Mouse (Mus musculus) heart, postnatal 0 days (tissue): ENCODE results near the gene H3f3a. TPM values are rescaled to one million over a fixed set of nuclear protein-coding genes. Genes with fewer than 3 reads are reported as not detected.

ENCODE experiments used
- ATAC-seq: fragments of 200-750 bp; cut with Nextera tagmentation; 2 replicates; pipeline ENCODE4 v1.8.0; 2017; ENCODE audit warnings: low read depth, moderate number of reproducible peaks, moderate library complexity; ENCODE audit not compliant: insufficient read depth
- DNase-seq: peaks from one replicate; pipeline ENCODE4 v3.0.0-alpha.2; 2016; ENCODE audit warnings: low spot score
- H3K27ac ChIP-seq: fragments of 300-500 bp; sonication (generic); 2 replicates; pipeline ENCODE4 v1.5.1; 2014; ENCODE audit warnings: low read depth, mild to moderate bottlenecking
- H3K27me3 ChIP-seq: fragments of 300-500 bp; sonication (generic); 2 replicates; pipeline ENCODE4 v1.6.1; 2014; ENCODE audit warnings: low read length, mixed read lengths; ENCODE audit not compliant: control insufficient read depth, insufficient read depth
- H3K36me3 ChIP-seq: fragments of 300-500 bp; sonication (generic); replicated peaks from 2 replicates; pipeline ENCODE4 v1.6.1; 2014; ENCODE audit warnings: low read length, mixed read lengths; ENCODE audit not compliant: control insufficient read depth, insufficient read depth
- H3K4me1 ChIP-seq: fragments of 300-500 bp; sonication (generic); 2 replicates; pipeline ENCODE4 v1.6.1; 2014; ENCODE audit warnings: antibody characterized with exemption; ENCODE audit not compliant: control insufficient read depth, insufficient read depth
- H3K4me2 ChIP-seq: fragments of 300-500 bp; sonication (generic); 2 replicates; pipeline ENCODE4 v1.6.1; 2014; ENCODE audit warnings: low read depth, mild to moderate bottlenecking, low read length, moderate library complexity
- H3K4me3 ChIP-seq: fragments of 300-500 bp; sonication (generic); 2 replicates; pipeline ENCODE4 v1.5.1; 2014; ENCODE audit warnings: low read depth, low read length
- H3K9ac ChIP-seq: fragments of 300-500 bp; sonication (generic); replicated peaks from 2 replicates; pipeline ENCODE4 v1.6.1; 2014; ENCODE audit warnings: low read depth, low read length, mixed read lengths
- H3K9me3 ChIP-seq: fragments of 300-500 bp; sonication (generic); replicated peaks from 2 replicates; pipeline ENCODE4 v1.6.1; 2016; ENCODE audit warnings: low read length; ENCODE audit not compliant: control insufficient read depth
- CTCF ChIP-seq: IDR thresholded peaks from 2 replicates; pipeline ENCODE4 v1.5.1; 2016; ENCODE audit warnings: antibody characterized with exemption, control low read depth, low read depth
- EP300 ChIP-seq: IDR thresholded peaks from 2 replicates; pipeline ENCODE4 v1.6.1; 2016; ENCODE audit warnings: antibody characterized with exemption, low read depth
- WGBS: fragments of 180-500 bp; shearing (Covaris S2); extraction: QIAGEN DNeasy Blood & Tissue Kit; methylation state at CpG from one replicate; pipeline ENCODE4 v1.1.7; 2014; 5-methylcytosine and 5-hydroxymethylcytosine counted together
- polyA plus RNA-seq: library from polyadenylated mRNA; unstranded; fragments of >200 nt; fragmentation: Nextera tagmentation; extraction: Ambion mirVana; gene quantifications from 2 replicates; pipeline ENCODE4 v1.2.1, GENCODE M21; 2015
- total RNA-seq: library from RNA; depleted of rRNA; stranded (reverse); fragments of >200 nt; gene quantifications from 2 replicates; pipeline ENCODE4 v1.2.3, GENCODE M21; 2014; ENCODE audit warnings: low replicate concordance

The H3f3a gene
- total and polyA plus RNA-seq, 2 experiments from 2014 or later = 1,337 to 1,661 TPM

DNA sequence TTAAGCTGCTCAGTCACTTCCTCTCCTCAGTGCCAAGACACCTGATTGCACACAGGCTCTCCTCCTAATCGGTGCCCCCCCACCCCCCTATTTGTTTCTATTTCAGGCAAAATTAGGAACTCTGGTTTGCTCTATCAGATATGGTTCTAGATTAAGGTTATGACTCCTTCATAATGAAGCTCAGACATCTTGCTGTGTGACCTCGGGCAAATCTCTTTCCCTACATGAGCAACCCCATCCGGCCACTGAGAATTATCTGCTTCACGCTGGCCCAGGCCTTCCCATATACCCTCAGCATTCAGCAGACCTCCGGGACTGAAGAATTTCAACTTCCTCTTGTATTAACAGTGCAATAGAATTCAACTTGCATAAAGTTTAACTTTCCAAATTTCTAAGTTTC lies 14.5 kb downstream of the H3f3a start:
- DNase-seq (no peak), ATAC-seq (no peak)
- TF ChIP-seq EP300 = no peak
- no peak for TF ChIP-seq CTCF
- H3K27me3 ChIP-seq = no peaks in the 10 kb centered on the region
- no peak overlapping the region for H3K9ac ChIP-seq
- no peak overlapping the region for H3K4me3 ChIP-seq
- no peak overlapping the region for H3K27ac ChIP-seq
- H3K4me1 ChIP-seq = peaks cover under 1% of the 10 kb centered on the region; the same call in 1 of the 2 replicates
- 80% methylated on average over 5 of the region's 5 CpGs for WGBS
- H3K9me3 ChIP-seq = no peaks in the 10 kb centered on the region
- no peak overlapping the region for H3K4me2 ChIP-seq
- H3K36me3 ChIP-seq = peaks cover 31% of the 10 kb centered on the region

DNA sequence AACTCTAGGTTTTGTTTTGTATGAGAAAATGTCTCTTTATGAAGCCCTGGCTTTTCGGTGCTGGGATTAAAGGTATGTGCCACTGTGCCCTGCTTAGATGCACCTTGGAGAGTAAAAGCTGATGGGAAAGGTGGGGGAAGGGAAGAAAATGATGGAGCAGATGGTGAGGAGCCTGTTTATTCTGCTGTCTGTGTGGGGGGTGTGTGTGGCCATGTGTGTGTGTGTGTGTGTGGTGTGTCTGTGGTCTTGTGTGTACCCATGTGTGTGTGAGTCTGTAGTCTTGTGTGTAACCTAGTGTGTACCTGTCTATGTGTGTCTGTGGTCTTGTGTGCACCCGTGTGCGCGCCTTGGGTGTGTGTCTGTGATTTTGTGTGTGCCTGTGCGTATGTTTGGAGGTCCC lies 15.1 kb downstream of the H3f3a start:
- 95% methylated on average over 5 of the region's 5 CpGs for WGBS
- no peak for TF ChIP-seq CTCF
- TF ChIP-seq EP300 = no peak
- no peak for ATAC-seq

DNA sequence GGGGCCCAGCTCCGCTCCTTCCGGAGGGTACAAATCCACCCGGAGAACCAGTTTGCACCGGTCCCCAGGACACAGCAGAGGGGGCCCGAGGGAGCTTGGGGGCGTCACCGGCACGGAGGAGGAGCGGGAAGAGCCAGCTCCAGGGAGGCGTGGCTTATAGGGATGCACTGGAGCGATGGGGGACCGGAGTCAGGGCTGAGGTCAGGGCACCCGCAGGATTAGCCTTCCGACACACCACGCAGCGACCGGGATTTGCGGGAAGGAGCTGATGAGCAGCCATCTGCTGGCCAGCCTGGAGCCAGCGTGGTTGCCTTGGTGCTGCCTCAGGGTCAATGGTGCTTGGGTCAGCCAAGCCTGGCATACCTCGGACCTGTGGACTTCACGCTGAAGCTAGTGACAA lies 19.6 kb downstream of the H3f3a start:
- no peaks in the 10 kb centered on the region for H3K36me3 ChIP-seq
- no peak overlapping the region for H3K27ac ChIP-seq
- no peaks in the 10 kb centered on the region for H3K9me3 ChIP-seq
- H3K4me2 ChIP-seq = peak overlapping the region; percentile 51
- TF ChIP-seq CTCF = no peak
- TF ChIP-seq EP300 = no peak
- WGBS = 2% methylated on average over 21 of the region's 21 CpGs
- H3K4me3 ChIP-seq = peak overlapping the region; percentile 18
- no peak for DNase-seq
- H3K9ac ChIP-seq = no peak overlapping the region; the same call in 1 of the 2 replicates
- peaks cover 7% of the 10 kb centered on the region; the same call in 1 of the 2 replicates for H3K4me1 ChIP-seq
- ATAC-seq = peak; percentile 82
- no peaks in the 10 kb centered on the region for H3K27me3 ChIP-seq

More for the DNA sequence above, 15.1 kb downstream of the H3f3a start:
- Histone ChIP-seq H3K4me3 (no peak overlapping the region), H3K9me3 (no peaks in the 10 kb centered on the region), H3K4me1 (peaks cover 6% of the 10 kb centered on the region; the same call in 1 of the 2 replicates), H3K36me3 (peaks cover 25% of the 10 kb centered on the region), H3K27ac (no peak overlapping the region), H3K4me2 (no peak overlapping the region), H3K27me3 (no peaks in the 10 kb centered on the region), H3K9ac (no peak overlapping the region)
- no peak for DNase-seq

DNA sequence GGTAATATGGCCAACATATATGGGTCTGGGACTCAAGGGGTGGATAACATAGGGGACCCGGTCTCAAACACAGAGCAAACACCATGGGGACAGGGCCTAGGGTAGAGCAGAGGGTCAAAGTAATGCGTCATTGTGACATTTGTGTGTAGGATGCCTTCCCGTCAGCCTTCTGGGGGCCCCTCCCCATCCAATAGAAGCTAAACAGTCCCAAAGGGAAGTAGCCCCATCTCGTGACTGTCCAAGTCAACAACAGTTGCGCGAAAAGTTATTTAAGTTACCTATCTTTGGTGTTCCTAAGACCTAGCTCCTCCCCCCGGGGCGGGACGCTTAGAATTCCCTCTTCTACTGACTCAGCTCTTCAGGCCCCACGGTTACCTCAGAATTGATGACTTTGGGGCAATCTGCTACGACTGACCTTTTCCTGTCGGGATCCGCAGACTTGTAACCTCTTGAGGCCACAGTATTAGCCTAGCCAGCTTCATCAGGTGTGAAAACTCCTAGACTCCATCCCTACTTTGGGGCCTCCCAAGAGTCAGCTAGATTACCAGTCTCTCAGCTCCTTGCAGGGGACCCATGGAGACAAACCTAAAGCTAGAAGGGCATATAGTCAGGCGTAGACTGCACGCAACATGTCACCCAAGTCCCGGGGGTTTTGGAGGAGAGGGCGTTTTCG lies 20.2 kb downstream of the H3f3a start:
- H3K4me3 ChIP-seq = peak overlapping the region; percentile 18
- no peaks in the 10 kb centered on the region for H3K27me3 ChIP-seq
- TF ChIP-seq CTCF (0 out of 2 replicates have a peak, but pooled peaks have one; percentile 10), EP300 (no peak)
- H3K9ac ChIP-seq = no peak overlapping the region; the same call in 1 of the 2 replicates
- DNase-seq (no peak), ATAC-seq (peak; percentile 27; the same call in 1 of the 2 replicates)
- no peaks in the 10 kb centered on the region for H3K9me3 ChIP-seq
- H3K4me1 ChIP-seq = peaks cover 7% of the 10 kb centered on the region; the same call in 1 of the 2 replicates
- peak overlapping the region; percentile 51 for H3K4me2 ChIP-seq
- 16% methylated on average over 18 of the region's 18 CpGs for WGBS
- H3K36me3 ChIP-seq = no peaks in the 10 kb centered on the region
- H3K27ac ChIP-seq = no peak overlapping the region

DNA sequence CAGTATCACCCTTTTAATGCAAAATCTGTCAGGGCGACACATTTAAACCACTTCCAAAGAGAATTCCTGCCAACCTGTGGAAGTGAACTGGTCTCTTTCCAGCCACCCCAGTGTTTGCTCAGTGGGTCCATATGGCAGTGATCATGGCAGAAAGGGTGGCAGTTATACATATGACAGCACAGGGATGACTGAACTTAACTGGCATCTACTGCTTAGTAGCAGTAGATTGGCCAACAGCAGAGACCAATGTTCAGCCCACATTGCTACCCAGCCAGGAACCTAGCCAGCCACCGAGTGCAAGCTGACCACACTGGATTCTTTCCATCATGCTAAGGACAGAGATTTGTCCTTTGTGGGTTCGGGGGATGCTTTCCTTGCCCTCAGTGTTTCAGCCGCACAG lies 20.9 kb downstream of the H3f3a start:
- no peak overlapping the region for H3K27ac ChIP-seq
- 80% methylated on average over 4 of the region's 4 CpGs for WGBS

More for the DNA sequence above, 20.9 kb downstream of the H3f3a start:
- no peak for DNase-seq
- no peak overlapping the region for H3K9ac ChIP-seq
- no peak for ATAC-seq
- no peaks in the 10 kb centered on the region for H3K36me3 ChIP-seq
- no peak overlapping the region for H3K4me3 ChIP-seq
- no peaks in the 10 kb centered on the region for H3K27me3 ChIP-seq
- no peak overlapping the region for H3K4me2 ChIP-seq
- peaks cover 7% of the 10 kb centered on the region; the same call in 1 of the 2 replicates for H3K4me1 ChIP-seq
- TF ChIP-seq EP300 (no peak), CTCF (no peak)
- no peaks in the 10 kb centered on the region for H3K9me3 ChIP-seq
